Mouse (Mus musculus) liver, adult 2 months (tissue): ENCODE results near the gene Gm49322.

Experiments
- CTCF ChIP-seq: fragments of 200-500 bp; IDR thresholded peaks from 2 replicates; pipeline ENCODE4 v1.5.1; 2011; ENCODE audit warnings: low read depth, low read length, control low read depth
- POLR2A ChIP-seq: fragments of 200-500 bp; IDR thresholded peaks from 2 replicates; pipeline ENCODE4 v1.6.1; 2011; ENCODE audit warnings: low read length, control low read depth; ENCODE audit not compliant: insufficient read depth; ENCODE audit errors: extremely low read depth

DNA sequence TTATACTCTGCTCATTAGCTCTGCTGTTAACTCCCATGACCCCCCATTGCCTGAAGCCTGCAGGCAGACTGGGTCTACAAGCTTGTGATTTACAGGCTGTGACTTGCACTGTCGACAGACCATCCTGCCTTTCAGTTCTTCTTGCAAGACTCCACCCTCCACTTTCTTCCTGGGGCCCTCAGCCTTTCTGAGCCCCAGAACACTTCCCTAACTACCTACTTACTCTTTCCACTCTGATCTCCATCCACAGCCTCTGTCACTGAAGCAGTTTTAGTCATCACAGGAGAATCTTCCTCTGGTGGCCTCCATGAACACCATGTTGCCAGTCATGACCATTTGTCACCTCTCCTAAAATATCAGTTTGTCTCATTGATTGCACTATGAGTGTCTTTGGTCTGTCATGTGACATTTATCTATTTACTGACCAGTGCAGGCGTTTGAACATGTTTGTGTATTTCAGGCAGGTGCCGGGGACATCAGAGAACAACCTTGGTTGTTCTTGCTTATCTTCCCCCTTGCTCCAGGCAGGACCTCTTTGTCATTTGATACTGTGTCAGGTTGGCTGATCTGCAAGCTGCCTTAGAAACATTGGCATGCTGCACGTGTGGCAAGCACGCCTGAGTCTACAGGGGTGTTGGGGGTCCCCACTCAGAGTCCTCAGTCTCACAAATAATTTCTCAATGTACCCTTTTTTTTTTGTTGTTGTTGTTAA, 57.8 kb downstream of the Gm49322 start:
- TF ChIP-seq CTCF, result no peak
- TF ChIP-seq POLR2A, result no peak
